Mouse (Mus musculus): Measurements from ENCODE around the gene Ucp2.

GRCm38 (mm10) chr7:100496371-100496770 is 3.2 kb downstream of the Ucp2 start:
- TF ChIP-seq CTCF (IDR thresholded peaks at IDR 0.05; ENCODE audit: low read depth, low read length) (no peak), POLR2A (IDR thresholded peaks at IDR 0.05; ENCODE audit: extremely low read depth, insufficient read depth, low read length) (no peak)
